24 mouse cellular contexts compared by ENCODE assay signal in the genomic region with DNA sequence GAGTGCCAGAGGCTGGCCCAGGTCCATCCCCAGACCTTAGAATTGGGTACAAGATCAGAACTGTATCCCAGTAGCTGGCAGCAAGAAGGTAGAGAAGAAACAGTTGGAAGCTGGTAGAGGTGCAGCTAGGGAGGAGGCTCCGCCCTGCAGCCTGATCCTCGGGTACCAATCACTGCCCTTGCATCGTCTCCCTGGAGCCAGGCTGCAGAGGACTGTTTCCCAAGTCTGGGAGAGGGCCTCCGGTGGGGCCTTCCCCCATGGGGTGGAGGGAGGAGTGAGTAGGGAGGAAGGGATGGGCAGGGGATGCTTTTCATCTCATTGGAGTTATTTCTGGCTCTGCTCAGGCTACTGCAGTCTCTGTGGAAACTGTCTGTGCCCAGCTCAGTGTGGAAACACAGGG. TPM values are rescaled to one million over a fixed set of nuclear protein-coding genes. Genes with fewer than 3 reads are reported as not detected.
DNase-seq lines count a peak whose midpoint lies in the region; ATAC-seq and TF ChIP-seq lines count a peak whose summit lies in the region.
"Had no signal": no experiment of that assay in that cellular context is flagged by ENCODE, and none has a peak within 500 bp of the region (broad histone marks: within the 10 kb centered on the region; RNA-seq: fewer than 3 reads in every experiment).

No protein-coding gene starts in this region.

- no peaks in the 10 kb centered on the region for H3K27me3 ChIP-seq in forebrain, postnatal 0 days (ENCODE audit: insufficient read depth, low read length)
- no peaks in the 10 kb centered on the region for H3K27me3 ChIP-seq in forebrain, embryonic 12.5 days
- H3K27me3 ChIP-seq in midbrain, embryonic 13.5 days: no peaks in the 10 kb centered on the region
- H3K27me3 ChIP-seq in midbrain, postnatal 0 days (ENCODE audit: insufficient read depth, low read length): no peaks in the 10 kb centered on the region
- H3K27me3 ChIP-seq: limb, embryonic 15.5 days had no signal

- 0 out of 2 replicates have a peak overlapping the region, but pooled peaks have one; percentile 21 for H3K27ac ChIP-seq in forebrain, postnatal 0 days (ENCODE audit: low read depth, low read length)
- no peak overlapping the region for H3K27ac ChIP-seq in forebrain, embryonic 12.5 days
- H3K27ac ChIP-seq in midbrain, embryonic 13.5 days: no peak overlapping the region
- H3K27ac ChIP-seq in midbrain, postnatal 0 days (ENCODE audit: low read depth, low read length): no peak overlapping the region
- H3K27ac ChIP-seq in olfactory bulb, adult 2 months (ENCODE audit: insufficient read depth, low read depth, low read length): peak overlapping the region; percentile 76
- H3K27ac ChIP-seq: limb, embryonic 15.5 days had no signal

- no peak overlapping the region for H3K4me3 ChIP-seq in forebrain, postnatal 0 days (ENCODE audit: low read depth, low read length)
- no peak overlapping the region for H3K4me3 ChIP-seq in forebrain, embryonic 12.5 days (replicated peaks)
- no peak overlapping the region for H3K4me3 ChIP-seq in midbrain, embryonic 13.5 days (replicated peaks)
- H3K4me3 ChIP-seq in midbrain, postnatal 0 days (ENCODE audit: low read depth, low read length): no peak overlapping the region
- no peak overlapping the region for H3K4me3 ChIP-seq in olfactory bulb, adult 2 months (ENCODE audit: insufficient read depth, low read depth, low read length)
- H3K4me3 ChIP-seq: limb, embryonic 15.5 days had no signal

- WGBS in forebrain, postnatal 0 days: 25% methylated on average over 4 of the region's 4 CpGs
- WGBS in forebrain, embryonic 12.5 days: 27% methylated on average over 4 of the region's 4 CpGs
- WGBS in midbrain, embryonic 13.5 days: 23% methylated on average over 4 of the region's 4 CpGs
- 25% methylated on average over 4 of the region's 4 CpGs for WGBS in midbrain, postnatal 0 days
- 35% methylated on average over 4 of the region's 4 CpGs for WGBS in olfactory bulb, adult 2 months

- H3K9ac ChIP-seq in forebrain, postnatal 0 days: no peak overlapping the region
- H3K9ac ChIP-seq in forebrain, embryonic 12.5 days: no peak overlapping the region
- H3K9ac ChIP-seq in midbrain, embryonic 13.5 days (replicated peaks): no peak overlapping the region
- H3K9ac ChIP-seq in midbrain, postnatal 0 days (replicated peaks; ENCODE audit: low read length, poor library complexity, severe bottlenecking): no peak overlapping the region
- H3K9ac ChIP-seq: limb, embryonic 15.5 days had no signal

- no peaks in the 10 kb centered on the region for H3K9me3 ChIP-seq in forebrain, postnatal 0 days (ENCODE audit: low read length)
- H3K9me3 ChIP-seq in forebrain, embryonic 12.5 days: no peaks in the 10 kb centered on the region
- H3K9me3 ChIP-seq in midbrain, embryonic 13.5 days: no peaks in the 10 kb centered on the region
- no peaks in the 10 kb centered on the region for H3K9me3 ChIP-seq in midbrain, postnatal 0 days (ENCODE audit: low read length)
- H3K9me3 ChIP-seq: limb, embryonic 15.5 days had no signal

- DNase-seq in forebrain, postnatal 0 days: no peak
- DNase-seq in layer of hippocampus, adult 18-20 months (ENCODE audit: low spot score in 2 of 2): peak; percentile 36 to 37
- no peak for DNase-seq in layer of hippocampus, postnatal 14 days (ENCODE audit: low spot score in 2 of 2)
- DNase-seq in midbrain, postnatal 0 days (ENCODE audit: low spot score): no peak
- DNase-seq: adrenal gland, postnatal 36 days; cerebellum, adult 8-10 months; gastrocnemius, postnatal 14 days; kidney, adult 2 months; kidney, postnatal 14 days; lung, postnatal 10 days; thymus, postnatal 36 days had no signal

- TF ChIP-seq POLR2A in olfactory bulb, adult 2 months (IDR thresholded peaks at IDR 0.05; ENCODE audit: insufficient read depth, low read depth, low read length): no peak

- ATAC-seq in forebrain, postnatal 0 days: no peak
- no peak for ATAC-seq in forebrain, embryonic 12.5 days (ENCODE audit: low FRiP score)
- 0 out of 2 replicates have a peak, but pooled peaks have one; percentile 19 for ATAC-seq in midbrain, embryonic 13.5 days
- no peak for ATAC-seq in midbrain, postnatal 0 days (ENCODE audit: low FRiP score)

- no peak overlapping the region for H3K4me2 ChIP-seq in forebrain, postnatal 0 days (ENCODE audit: low read depth)
- H3K4me2 ChIP-seq in forebrain, embryonic 12.5 days: no peak overlapping the region
- H3K4me2 ChIP-seq in midbrain, embryonic 13.5 days (replicated peaks): no peak overlapping the region
- no peak overlapping the region for H3K4me2 ChIP-seq in midbrain, postnatal 0 days (ENCODE audit: low read depth, low read length, poor library complexity, severe bottlenecking)
- H3K4me2 ChIP-seq: limb, embryonic 15.5 days had no signal

- peaks cover 23% of the 10 kb centered on the region for H3K4me1 ChIP-seq in forebrain, postnatal 0 days (ENCODE audit: insufficient read depth)
- H3K4me1 ChIP-seq in forebrain, embryonic 12.5 days: no peaks in the 10 kb centered on the region
- H3K4me1 ChIP-seq in midbrain, embryonic 13.5 days (replicated peaks): no peaks in the 10 kb centered on the region
- no peaks in the 10 kb centered on the region for H3K4me1 ChIP-seq in midbrain, postnatal 0 days (ENCODE audit: insufficient read depth, low read length)
- peaks cover 35% of the 10 kb centered on the region for H3K4me1 ChIP-seq in olfactory bulb, adult 2 months (ENCODE audit: control insufficient read depth, insufficient read depth, low read length)

- no peaks in the 10 kb centered on the region for H3K36me3 ChIP-seq in forebrain, postnatal 0 days (ENCODE audit: insufficient read depth)
- no peaks in the 10 kb centered on the region for H3K36me3 ChIP-seq in forebrain, embryonic 12.5 days (replicated peaks)
- no peaks in the 10 kb centered on the region for H3K36me3 ChIP-seq in midbrain, embryonic 13.5 days
- no peaks in the 10 kb centered on the region for H3K36me3 ChIP-seq in midbrain, postnatal 0 days (ENCODE audit: insufficient read depth, low read length)
- H3K36me3 ChIP-seq: limb, embryonic 15.5 days had no signal

- TF ChIP-seq CTCF in forebrain, postnatal 0 days (IDR thresholded peaks at IDR 0.05; ENCODE audit: low read depth): no peak
- no peak for TF ChIP-seq CTCF in midbrain, postnatal 0 days (IDR thresholded peaks at IDR 0.05)
- no peak for TF ChIP-seq CTCF in olfactory bulb, adult 2 months (IDR thresholded peaks at IDR 0.05; ENCODE audit: insufficient read depth, low read depth, low read length)

RNA-seq across cellular contexts. Expression of gene AL607142.1, which starts 17.7 kb away (rescaled TPM):
- not detected in 2 replicates for total RNA-seq in forebrain, postnatal 0 days (2014; rRNA removed)
- not detected in 2 replicates for polyA plus RNA-seq in forebrain, postnatal 0 days (2015; fragmentation: Nextera tagmentation; extraction: Ambion mirVana)
- polyA plus RNA-seq in forebrain, embryonic 12.5 days (2016; fragmentation: Nextera tagmentation; extraction: Ambion mirVana): not detected in 2 replicates
- not detected for total RNA-seq in layer of hippocampus, adult 18-20 months (2021)
- not detected for total RNA-seq in layer of hippocampus, postnatal 14 days (2021)
- not detected in 2 replicates for polyA plus RNA-seq in midbrain, embryonic 13.5 days (2015; fragmentation: Nextera tagmentation; extraction: Ambion mirVana)
- total RNA-seq in midbrain, postnatal 0 days (2014; rRNA removed): not detected in 2 replicates
- polyA plus RNA-seq in midbrain, postnatal 0 days (2015; fragmentation: Nextera tagmentation; extraction: Ambion mirVana): not detected in 2 replicates
- not detected in 2 replicates for polyA plus RNA-seq in olfactory bulb, adult 2 months (2012; ENCODE audit: insufficient read depth, insufficient read length, low replicate concordance, missing spikeins)
- total RNA-seq: adrenal gland, postnatal 36 days; common myeloid progenitor, adult 5-6 weeks; gastrocnemius, postnatal 14 days; heart, adult 8-10 months; hematopoietic stem cell, adult 5-6 weeks; layer of hippocampus, postnatal 25 days; megakaryocyte, adult 5-6 weeks had no signal
- polyA plus RNA-seq: forebrain, embryonic 11.5 days; kidney, adult 2 months; limb, embryonic 15.5 days; liver, embryonic 16.5 days; neural tube, embryonic 11.5 days; testis, adult 2 months had no signal

Comparison
In these comparisons a context has a peak if more than half of its experiments do, and no peak if none do; other contexts are left out.
1. DNase-seq: peak in layer of hippocampus, adult 18-20 months (2 of 2); none in forebrain, postnatal 0 days (single experiment), layer of hippocampus, postnatal 14 days (0 of 2) and midbrain, postnatal 0 days (single experiment).
2. H3K27ac ChIP-seq: peak in forebrain, postnatal 0 days (single experiment) and olfactory bulb, adult 2 months (single experiment); none in forebrain, embryonic 12.5 days (single experiment), midbrain, embryonic 13.5 days (single experiment) and midbrain, postnatal 0 days (single experiment).